Mouse (Mus musculus) limb, embryonic 14.5 days (tissue): ENCODE data around the gene Sec14l5. TPM values are rescaled to one million over a fixed set of nuclear protein-coding genes. Genes with fewer than 3 reads are reported as not detected.

Source experiments
- ATAC-seq: fragments of 200-750 bp; cut with Nextera tagmentation; 2 replicates; pipeline ENCODE4 v1.8.0; 2017; ENCODE audit warnings: low read depth, moderate number of reproducible peaks, moderate TSS enrichment; ENCODE audit not compliant: low FRiP score
- DNase-seq: peaks from one replicate; pipeline ENCODE4 v3.0.0-alpha.2; 2015; ENCODE audit warnings: low spot score
- H3K27ac ChIP-seq: fragments of 300-500 bp; sonication (generic); replicated peaks from 2 replicates; pipeline ENCODE4 v1.5.1; 2014; ENCODE audit warnings: low read depth, mild to moderate bottlenecking, low read length, moderate library complexity, mixed read lengths
- H3K27me3 ChIP-seq: fragments of 300-500 bp; sonication (generic); 2 replicates; pipeline ENCODE4 v1.6.1; 2014; ENCODE audit warnings: low read length, mixed read lengths; ENCODE audit not compliant: control insufficient read depth, insufficient read depth
- H3K36me3 ChIP-seq: fragments of 300-500 bp; sonication (generic); 2 replicates; pipeline ENCODE4 v1.6.1; 2014; ENCODE audit warnings: mild to moderate bottlenecking, low read length, moderate library complexity, mixed read lengths; ENCODE audit not compliant: control insufficient read depth, insufficient read depth
- H3K4me1 ChIP-seq: fragments of 300-500 bp; sonication (generic); 2 replicates; pipeline ENCODE4 v1.6.1; 2014; ENCODE audit warnings: antibody characterized with exemption, low read length, mixed read lengths; ENCODE audit not compliant: control insufficient read depth, insufficient read depth
- H3K4me2 ChIP-seq: fragments of 300-500 bp; sonication (generic); replicated peaks from 2 replicates; pipeline ENCODE4 v1.6.1; 2014; ENCODE audit warnings: low read depth, mild to moderate bottlenecking, low read length, moderate library complexity; ENCODE audit not compliant: severe bottlenecking
- H3K4me3 ChIP-seq: fragments of 300-500 bp; sonication (generic); replicated peaks from 2 replicates; pipeline ENCODE4 v1.5.1; 2014; ENCODE audit warnings: low read length
- H3K9ac ChIP-seq: fragments of 300-500 bp; sonication (generic); 2 replicates; pipeline ENCODE4 v1.6.1; 2014; ENCODE audit warnings: mild to moderate bottlenecking, low read depth, low read length, moderate library complexity; ENCODE audit not compliant: severe bottlenecking
- H3K9me3 ChIP-seq: fragments of 300-500 bp; sonication (generic); 2 replicates; pipeline ENCODE4 v1.6.1; 2016; ENCODE audit warnings: low read length; ENCODE audit not compliant: control insufficient read depth
- POLR2A ChIP-seq: fragments of 200-500 bp; IDR thresholded peaks from 2 replicates; pipeline ENCODE4 v1.8.0; 2012; ENCODE audit warnings: inconsistent platforms, mild to moderate bottlenecking, moderate library complexity, borderline replicate concordance; ENCODE audit not compliant: insufficient read depth, insufficient read length; ENCODE audit errors: extremely low read depth
- WGBS: fragments of 180-500 bp; shearing (Covaris S2); extraction: QIAGEN DNeasy Blood & Tissue Kit; methylation state at CpG from one replicate; pipeline ENCODE4 v1.1.7; 2014; 5-methylcytosine and 5-hydroxymethylcytosine counted together
- polyA plus RNA-seq, 2 experiments: library from polyadenylated mRNA; depleted of rRNA in 1 of 2; stranded (reverse) in 1 of 2; unstranded in 1 of 2; fragments of >200 nt; fragmentation: Nextera tagmentation in 1 of 2; extraction: Ambion mirVana in 1 of 2; gene quantifications; 2 replicates each; pipeline versions ENCODE4 v1.2.1 to v1.2.3; 2012 to 2014

The Sec14l5 gene
- polyA plus RNA-seq, 2 experiments = 0.10 to 0.45 TPM

- Histone ChIP-seq H3K4me1 (peaks cover 4% of the 10 kb centered on the region), H3K9ac (no peak overlapping the region), H3K9me3 (no peaks in the 10 kb centered on the region), H3K27me3 (peaks cover 20% of the 10 kb centered on the region), H3K27ac (no peak overlapping the region), H3K4me2 (no peak overlapping the region), H3K4me3 (no peak overlapping the region), H3K36me3 (no peaks in the 10 kb centered on the region)
- DNase-seq (no peak), ATAC-seq (no peak)
- 61% methylated on average over 12 of the region's 12 CpGs for WGBS
- no peak for TF ChIP-seq POLR2A
These were observed 9.8 kb upstream of the Sec14l5 start for GRCm38 (mm10) chr16:5137006-5137540.

GRCm38 (mm10) chr16:5139741-5140140 lies 7.2 kb upstream of the Sec14l5 start:
- H3K9ac ChIP-seq = no peak overlapping the region

GRCm38 (mm10) chr16:5145570-5145969 lies 1.3 kb upstream of the Sec14l5 start:
- under 1% methylated on average over 7 of the region's 7 CpGs for WGBS
- no peak overlapping the region for H3K4me2 ChIP-seq
- no peak for TF ChIP-seq POLR2A
- no peak overlapping the region for H3K9ac ChIP-seq
- H3K36me3 ChIP-seq = no peaks in the 10 kb centered on the region
- H3K27ac ChIP-seq = no peak overlapping the region
- peaks cover 13% of the 10 kb centered on the region; the same call in 1 of the 2 replicates for H3K27me3 ChIP-seq
- H3K4me1 ChIP-seq = no peaks in the 10 kb centered on the region
- no peaks in the 10 kb centered on the region for H3K9me3 ChIP-seq
- peak; percentile 93 for DNase-seq
- peak; percentile 75; the same call in 1 of the 2 replicates for ATAC-seq
- H3K4me3 ChIP-seq = no peak overlapping the region

More at GRCm38 (mm10) chr16:5139741-5140140, 7.2 kb upstream of the Sec14l5 start:
- DNase-seq = peak; percentile 56
- Histone ChIP-seq H3K4me2 (no peak overlapping the region), H3K36me3 (no peaks in the 10 kb centered on the region), H3K27ac (no peak overlapping the region), H3K4me1 (no peaks in the 10 kb centered on the region; the same call in 1 of the 2 replicates), H3K9me3 (no peaks in the 10 kb centered on the region), H3K4me3 (no peak overlapping the region), H3K27me3 (no peaks in the 10 kb centered on the region)
- no peak for TF ChIP-seq POLR2A
- 33% methylated on average over 4 of the region's 4 CpGs for WGBS
- peak; percentile 36; the same call in 1 of the 2 replicates for ATAC-seq

GRCm38 (mm10) chr16:5146367-5147036 lies 407 bp upstream of the Sec14l5 start:
- Histone ChIP-seq H3K27ac (no peak overlapping the region), H3K9ac (0 out of 2 replicates have a peak overlapping the region, but pooled peaks have one; percentile 18), H3K4me1 (no peaks in the 10 kb centered on the region), H3K4me2 (peak overlapping the region; percentile 53), H3K27me3 (peaks cover 13% of the 10 kb centered on the region; the same call in 1 of the 2 replicates), H3K36me3 (no peaks in the 10 kb centered on the region), H3K4me3 (peak overlapping the region; percentile 29), H3K9me3 (no peaks in the 10 kb centered on the region)
- DNase-seq (peak; percentile 60), ATAC-seq (peak; percentile 87)
- TF ChIP-seq POLR2A = no peak
- under 1% methylated on average over 25 of the region's 26 CpGs for WGBS

GRCm38 (mm10) chr16:5150544-5150943 lies 3.6 kb downstream of the Sec14l5 start:
- ATAC-seq (no peak), DNase-seq (no peak)
- Histone ChIP-seq H3K4me3 (no peak overlapping the region), H3K9ac (no peak overlapping the region), H3K36me3 (no peaks in the 10 kb centered on the region), H3K27ac (no peak overlapping the region), H3K27me3 (peaks cover 13% of the 10 kb centered on the region; the same call in 1 of the 2 replicates), H3K9me3 (no peaks in the 10 kb centered on the region), H3K4me1 (no peaks in the 10 kb centered on the region), H3K4me2 (no peak overlapping the region)
- no peak for TF ChIP-seq POLR2A
- 85% methylated on average over 10 of the region's 10 CpGs for WGBS
